Mouse (Mus musculus) bone marrow macrophage, adult 2 months (primary cell): ENCODE data around the gene Lyrm4. TPM values are rescaled to one million over a fixed set of nuclear protein-coding genes. Genes with fewer than 3 reads are reported as not detected.
A peak's percentile ranks its signal among the peaks of the same experiment; 100 is the strongest.

Experiments used
- H3K27ac ChIP-seq: 2 replicates; pipeline ENCODE4 v1.5.1; 2012; ENCODE audit warnings: low read depth, low read length; ENCODE audit not compliant: insufficient read depth
- H3K4me1 ChIP-seq: 2 replicates; pipeline ENCODE4 v1.6.1; 2012; ENCODE audit warnings: low read length; ENCODE audit not compliant: control insufficient read depth, insufficient read depth
- H3K4me3 ChIP-seq: 2 replicates; pipeline ENCODE4 v1.5.1; 2012; ENCODE audit warnings: mild to moderate bottlenecking, low read length, moderate library complexity; ENCODE audit not compliant: insufficient read depth
- CTCF ChIP-seq: IDR thresholded peaks from 2 replicates; pipeline ENCODE4 v1.5.1; 2012; ENCODE audit warnings: low read depth, mild to moderate bottlenecking, low read length, moderate library complexity
- POLR2A ChIP-seq: IDR thresholded peaks from 2 replicates; pipeline ENCODE4 v1.6.1; 2012; ENCODE audit warnings: mild to moderate bottlenecking, low read depth, low read length, borderline replicate concordance
- polyA plus RNA-seq: library from polyadenylated mRNA; stranded (reverse); fragments of >200 nt; gene quantifications from 2 replicates; pipeline ENCODE4 v1.2.4, GENCODE M21; 2012; ENCODE audit not compliant: missing spikeins, insufficient read depth, insufficient read length

Gene Lyrm4
- polyA plus RNA-seq, 1 experiment = 9.8 TPM

DNA sequence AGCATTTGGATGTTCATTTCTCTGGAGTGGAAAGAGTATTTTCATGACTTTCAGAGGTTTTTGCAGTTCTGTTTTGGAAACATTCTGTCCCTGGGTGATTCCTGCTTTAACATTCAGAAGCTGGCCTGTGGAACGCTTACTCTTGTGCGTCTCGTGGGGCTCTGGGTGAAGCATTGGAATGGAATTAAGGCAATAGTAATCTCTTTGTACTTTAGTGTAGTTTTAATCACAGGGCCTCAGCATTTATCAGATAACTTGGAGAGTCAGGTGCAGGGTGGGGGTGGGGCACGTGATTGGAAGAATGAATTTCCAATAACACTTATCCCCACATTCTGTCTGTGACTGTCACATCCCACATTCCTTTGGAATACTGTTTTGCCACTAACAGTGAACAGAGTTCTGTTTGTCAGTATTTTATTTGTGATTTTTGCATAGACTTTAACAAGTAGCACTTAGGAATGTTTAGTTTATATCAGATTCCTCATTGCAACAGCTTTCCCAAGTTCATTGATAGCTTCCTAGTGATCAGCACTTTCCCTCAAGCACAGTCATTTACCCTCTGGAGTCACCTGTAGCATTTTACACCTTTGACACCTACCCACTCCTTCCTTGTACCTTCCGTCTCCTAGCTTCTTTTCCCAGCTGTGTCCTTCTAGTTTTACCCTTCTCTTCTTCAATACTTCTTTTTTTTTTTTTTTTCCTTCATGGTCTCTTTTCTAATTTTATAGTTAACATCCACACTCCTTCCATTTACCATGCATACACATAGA is 23.1 kb upstream of the Lyrm4 start:
- Histone ChIP-seq H3K27ac (no peak overlapping the region), H3K4me3 (no peak overlapping the region), H3K4me1 (peaks cover 12% of the 10 kb centered on the region)
- no peak for TF ChIP-seq POLR2A
- no peak for TF ChIP-seq CTCF

DNA sequence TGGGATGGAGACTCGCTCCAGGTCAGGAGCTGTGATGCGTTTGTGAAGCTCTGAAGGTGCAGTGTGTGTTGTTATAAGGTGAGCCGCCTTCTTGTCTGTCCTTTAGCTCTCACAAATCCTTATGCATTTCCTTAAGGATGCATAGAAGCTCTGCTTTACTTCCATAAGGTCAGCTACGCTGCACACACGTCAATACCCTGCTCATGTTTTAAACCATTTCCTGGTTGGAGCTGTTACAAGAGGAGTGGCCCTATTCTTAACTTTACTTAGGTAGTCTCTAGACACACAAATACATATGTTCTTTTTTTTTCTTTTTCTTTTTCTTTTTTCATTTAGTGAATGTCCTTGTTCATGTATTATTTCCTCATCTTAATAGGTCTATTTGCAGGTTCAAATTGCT is 22.4 kb upstream of the Lyrm4 start:
- Histone ChIP-seq H3K4me3 (no peak overlapping the region), H3K27ac (no peak overlapping the region), H3K4me1 (peaks cover 9% of the 10 kb centered on the region)
- TF ChIP-seq CTCF (no peak), POLR2A (no peak)

DNA sequence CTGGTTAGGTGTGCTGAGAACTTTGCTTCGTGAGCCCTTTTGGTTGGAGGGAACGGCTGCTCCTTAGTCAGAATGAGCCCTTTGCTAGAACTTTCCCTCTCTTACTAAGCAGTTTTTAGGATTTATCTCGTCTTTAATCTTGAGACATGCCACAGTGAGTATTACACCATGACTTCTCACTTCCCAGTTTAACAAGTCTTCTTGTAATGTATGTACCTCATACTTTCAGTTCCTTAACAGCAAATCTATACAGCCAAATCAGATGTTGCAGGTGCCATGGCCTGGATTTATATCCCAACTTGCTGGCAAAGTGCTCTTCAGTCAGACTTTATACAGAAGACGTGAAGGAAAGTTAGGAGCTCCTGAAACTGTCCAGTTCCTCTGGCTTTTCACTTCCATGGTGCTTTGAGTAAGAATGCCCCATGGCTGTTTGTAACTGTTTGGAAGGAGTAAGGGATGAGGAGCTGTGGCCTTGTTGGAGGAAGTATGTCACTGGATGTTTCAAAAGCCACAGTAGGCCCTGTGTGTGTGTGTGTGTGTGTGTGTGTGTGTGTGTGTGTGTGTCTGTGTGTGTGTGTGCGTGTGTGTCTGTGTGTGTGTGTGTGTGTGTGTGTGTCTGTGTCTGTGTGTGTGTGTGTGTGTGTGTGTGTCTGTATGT is 14.8 kb upstream of the Lyrm4 start:
- Histone ChIP-seq H3K4me3 (0 out of 2 replicates have a peak overlapping the region, but pooled peaks have one; percentile 18), H3K27ac (peak overlapping the region; percentile 67), H3K4me1 (peaks cover 24% of the 10 kb centered on the region)
- no peak for TF ChIP-seq POLR2A
- no peak for TF ChIP-seq CTCF

GRCm38 (mm10) chr13:36131401-36131800 is 14.1 kb upstream of the Lyrm4 start:
- TF ChIP-seq POLR2A (no peak), CTCF (no peak)
- no peak overlapping the region for H3K4me3 ChIP-seq
- peaks cover 24% of the 10 kb centered on the region for H3K4me1 ChIP-seq
- peak overlapping the region; percentile 67 for H3K27ac ChIP-seq

- H3K4me1 ChIP-seq = peaks cover 24% of the 10 kb centered on the region
- TF ChIP-seq CTCF (no peak), POLR2A (no peak)
- no peak overlapping the region for H3K4me3 ChIP-seq
- no peak overlapping the region for H3K27ac ChIP-seq
Measured at GRCm38 (mm10) chr13:36129360-36130054, 12.2 kb upstream of the Lyrm4 start.

DNA sequence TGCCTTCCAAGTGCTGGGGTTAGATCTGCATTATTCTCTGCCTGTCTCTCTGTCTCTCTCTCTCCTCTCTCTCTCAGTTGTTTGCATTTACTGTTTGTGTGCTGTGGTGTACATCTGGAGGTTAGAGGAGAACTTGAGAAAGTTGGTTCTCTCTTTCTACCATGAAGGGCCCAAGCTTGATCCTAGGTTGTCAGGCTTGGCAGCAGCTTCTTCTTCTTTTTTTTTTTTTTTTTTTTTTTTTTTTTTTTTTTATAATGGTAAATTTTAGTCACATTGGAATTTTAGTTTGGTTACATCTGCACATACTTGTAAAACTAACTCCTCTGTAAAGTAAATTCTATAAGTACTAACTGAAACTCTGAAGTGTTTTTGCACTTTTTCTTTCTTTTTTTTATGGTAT is 3.3 kb upstream of the Lyrm4 start:
- no peak overlapping the region for H3K27ac ChIP-seq
- H3K4me3 ChIP-seq = no peak overlapping the region
- no peak for TF ChIP-seq CTCF
- no peak for TF ChIP-seq POLR2A
- H3K4me1 ChIP-seq = peaks cover 14% of the 10 kb centered on the region

DNA sequence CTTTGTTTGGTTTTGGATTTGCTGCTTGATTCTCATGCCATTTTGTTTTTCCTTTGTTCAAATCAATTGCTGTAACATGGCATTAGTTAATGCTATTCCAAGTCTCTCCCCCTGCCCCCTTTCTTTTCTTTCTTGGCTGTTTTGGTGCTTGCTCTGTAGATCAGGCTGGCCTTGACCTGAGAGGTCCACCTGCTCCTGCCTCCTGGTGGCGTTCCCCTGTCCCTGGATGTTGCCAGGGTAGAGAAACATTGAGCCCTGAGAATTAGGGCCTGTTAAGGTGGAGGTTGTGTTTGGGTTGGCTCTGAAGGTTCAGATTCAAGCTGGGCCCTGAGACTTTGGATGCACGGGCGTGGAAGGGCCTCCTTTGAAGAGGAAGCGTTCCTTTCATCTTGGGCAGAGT is 2.4 kb upstream of the Lyrm4 start:
- TF ChIP-seq POLR2A (no peak), CTCF (no peak)
- Histone ChIP-seq H3K27ac (no peak overlapping the region), H3K4me3 (no peak overlapping the region), H3K4me1 (peaks cover 16% of the 10 kb centered on the region)

GRCm38 (mm10) chr13:36116520-36117142 is 695 bp downstream of the Lyrm4 start:
- TF ChIP-seq CTCF (no peak), POLR2A (no peak)
- Histone ChIP-seq H3K27ac (peak overlapping the region; percentile 94), H3K4me3 (peak overlapping the region; percentile 70), H3K4me1 (peaks cover 16% of the 10 kb centered on the region)

DNA sequence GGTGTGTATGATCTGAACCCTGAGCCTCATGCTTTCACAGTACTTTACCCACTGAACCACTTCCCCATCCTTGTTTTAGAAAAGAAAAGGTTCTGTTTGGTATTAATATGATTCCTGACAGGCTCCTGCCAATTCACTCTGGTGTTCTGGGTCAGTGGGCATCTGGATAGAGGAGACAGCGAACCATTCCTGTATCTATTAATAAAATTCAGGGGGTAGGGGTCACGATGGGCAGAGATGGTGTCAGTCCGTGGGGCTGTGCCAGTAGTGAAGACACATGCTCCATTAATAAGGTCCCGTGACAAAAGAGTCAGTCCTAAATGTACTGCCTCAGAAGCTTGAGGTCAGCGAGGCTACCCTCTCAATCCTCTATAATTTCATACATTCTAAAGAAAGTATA is 4.1 kb downstream of the Lyrm4 start:
- Histone ChIP-seq H3K4me3 (no peak overlapping the region), H3K27ac (no peak overlapping the region), H3K4me1 (peaks cover 17% of the 10 kb centered on the region)
- TF ChIP-seq CTCF (no peak), POLR2A (no peak)

GRCm38 (mm10) chr13:36111331-36111730 is 6.0 kb downstream of the Lyrm4 start:
- TF ChIP-seq CTCF = no peak
- TF ChIP-seq POLR2A = no peak
- no peak overlapping the region for H3K27ac ChIP-seq
- H3K4me3 ChIP-seq = no peak overlapping the region
- H3K4me1 ChIP-seq = peaks cover 19% of the 10 kb centered on the region
